Comparison of ENCODE assay signal across 8 mouse cellular contexts in genomic region chr16:33379944-33380881, GRCm38 (mm10). TPM values are rescaled to one million over a fixed set of nuclear protein-coding genes. Genes with fewer than 3 reads are reported as not detected.
DNase-seq lines count a peak whose midpoint lies in the region; ATAC-seq and TF ChIP-seq lines count a peak whose summit lies in the region.
"Not testable (repeated sequence)": the region's sequence is repeated elsewhere in the genome, so short reads cannot be mapped to it uniquely, and the experiment has no call there.

TSS of gene Zfp148 (plus strand) at chr16:33380836.

- peak within 1 kb of the TSS; percentile 74 for H3K4me3 ChIP-seq in C2C12 (ENCODE audit: insufficient read depth, poor library complexity, severe bottlenecking)
- H3K4me3 ChIP-seq in erythroblast, embryonic 14.5 days (replicated peaks), result peak within 1 kb of the TSS; percentile 97
- peak within 1 kb of the TSS; percentile 77 for H3K4me3 ChIP-seq in heart, embryonic 11.5 days (ENCODE audit: low read depth, low read length)
- H3K4me3 ChIP-seq in kidney, embryonic 16.5 days (ENCODE audit: low read length), result peak within 1 kb of the TSS; percentile 97
- H3K4me3 ChIP-seq in liver, embryonic 11.5 days (ENCODE audit: low read depth, low read length), result peak within 1 kb of the TSS; percentile 98
- H3K4me3 ChIP-seq in stomach, embryonic 14.5 days (ENCODE audit: low read depth, low read length), result peak within 1 kb of the TSS; percentile 90

- peaks cover 45% of the 10 kb centered on the region for H3K79me2 ChIP-seq in C2C12 (ENCODE audit: control insufficient read depth, insufficient read depth)

- peak within 1 kb of the TSS; percentile 95 for H3K27ac ChIP-seq in heart, embryonic 11.5 days (ENCODE audit: low read depth, low read length)
- peak within 1 kb of the TSS; percentile 96 for H3K27ac ChIP-seq in kidney, embryonic 16.5 days (ENCODE audit: low read length)
- H3K27ac ChIP-seq in liver, embryonic 11.5 days (ENCODE audit: low read depth, low read length), result peak within 1 kb of the TSS; percentile 87
- peak within 1 kb of the TSS; percentile 92 for H3K27ac ChIP-seq in stomach, embryonic 14.5 days (ENCODE audit: low read length)

- ATAC-seq in heart, embryonic 11.5 days (replicated peaks; ENCODE audit: insufficient number of reproducible peaks, low FRiP score, low TSS enrichment), result peak; percentile 83
- peak; percentile 90 for ATAC-seq in kidney, embryonic 16.5 days (ENCODE audit: low FRiP score, low TSS enrichment)
- peak; percentile 85 for ATAC-seq in liver, embryonic 11.5 days (replicated peaks; ENCODE audit: low FRiP score)
- ATAC-seq in stomach, embryonic 14.5 days (ENCODE audit: insufficient number of reproducible peaks, insufficient read depth, low FRiP score, low read depth), result peak; percentile 91

- not testable (repeated sequence) for H3K36me3 ChIP-seq in C2C12 (ENCODE audit: control insufficient read depth, insufficient read depth); erythroblast, embryonic 14.5 days (ENCODE audit: control insufficient read depth); heart, embryonic 11.5 days (ENCODE audit: control insufficient read depth, insufficient read depth, low read length); kidney, embryonic 16.5 days (ENCODE audit: insufficient read depth, low read length); liver, embryonic 11.5 days (ENCODE audit: control insufficient read depth, insufficient read depth, low read length); stomach, embryonic 14.5 days (ENCODE audit: control insufficient read depth, insufficient read depth, low read length)

- peaks cover 33% of the 10 kb centered on the region for H3K4me1 ChIP-seq in erythroblast, embryonic 14.5 days (ENCODE audit: control insufficient read depth)
- peaks cover 11% of the 10 kb centered on the region; the same call in 1 of the 2 replicates for H3K4me1 ChIP-seq in heart, embryonic 11.5 days (ENCODE audit: control insufficient read depth, insufficient read depth, low read length)
- H3K4me1 ChIP-seq in kidney, embryonic 16.5 days (ENCODE audit: insufficient read depth, low read length), result peaks cover 20% of the 10 kb centered on the region
- not testable (repeated sequence) for H3K4me1 ChIP-seq in liver, embryonic 11.5 days (replicated peaks; ENCODE audit: control insufficient read depth, insufficient read depth, low read length)
- H3K4me1 ChIP-seq in stomach, embryonic 14.5 days (ENCODE audit: control insufficient read depth, insufficient read depth, low read length), result peaks cover 10% of the 10 kb centered on the region; the same call in 1 of the 2 replicates

- H3K4me2 ChIP-seq in heart, embryonic 11.5 days, result peak within 1 kb of the TSS; percentile 94
- H3K4me2 ChIP-seq in kidney, embryonic 16.5 days (replicated peaks; ENCODE audit: low read depth, low read length), result peak within 1 kb of the TSS; percentile 92
- peak within 1 kb of the TSS; percentile 77 for H3K4me2 ChIP-seq in liver, embryonic 11.5 days
- H3K4me2 ChIP-seq in stomach, embryonic 14.5 days (replicated peaks; ENCODE audit: low read depth, low read length), result peak within 1 kb of the TSS; percentile 86

- DNase-seq in brain, embryonic 14.5 days (ENCODE audit: low read depth), result peak; percentile 98
- DNase-seq in liver, embryonic 11.5 days (ENCODE audit: low spot score), result peak; percentile 89
- DNase-seq in naive thymus-derived CD4-positive, alpha-beta T cell, adult 2 months (ENCODE audit: low read depth), result peak; percentile 95

- not testable (repeated sequence) for TF ChIP-seq CTCF in C2C12 (IDR thresholded peaks at IDR 0.05; ENCODE audit: control insufficient read depth, insufficient read depth, insufficient read length)
- peak; percentile 24; the same call in 1 of the 2 replicates for TF ChIP-seq CTCF in brain, embryonic 14.5 days (IDR thresholded peaks at IDR 0.05; ENCODE audit: borderline replicate concordance, extremely low read depth, insufficient read depth, insufficient read length)

- 4% methylated on average over 49 of the region's 50 CpGs for whole genome bisulfite sequencing in heart, embryonic 11.5 days (ENCODE audit: insufficient replicate concordance)
- 3% methylated on average over 37 of the region's 50 CpGs for WGBS in kidney, embryonic 16.5 days
- WGBS in liver, embryonic 11.5 days, result 2% methylated on average over 50 of the region's 50 CpGs
- WGBS in stomach, embryonic 14.5 days, result 2% methylated on average over 47 of the region's 50 CpGs

- peak within 1 kb of the TSS; percentile 88 for H3ac ChIP-seq in C2C12 (ENCODE audit: control insufficient read depth, insufficient read length, low read depth)

- H3K27me3 ChIP-seq in C2C12 (ENCODE audit: control insufficient read depth, insufficient read depth, insufficient read length); erythroblast, embryonic 14.5 days (ENCODE audit: control insufficient read depth); heart, embryonic 11.5 days (ENCODE audit: control insufficient read depth, insufficient read depth, low read length); kidney, embryonic 16.5 days (ENCODE audit: insufficient read depth, low read length); liver, embryonic 11.5 days (replicated peaks; ENCODE audit: control insufficient read depth, insufficient read depth, low read length); stomach, embryonic 14.5 days (ENCODE audit: control insufficient read depth, insufficient read depth, low read length): not testable (repeated sequence)

- H3K9ac ChIP-seq in heart, embryonic 11.5 days (ENCODE audit: low read depth, low read length), result peak within 1 kb of the TSS; percentile 95
- peak within 1 kb of the TSS; percentile 99 for H3K9ac ChIP-seq in kidney, embryonic 16.5 days (replicated peaks; ENCODE audit: low read length)
- peak within 1 kb of the TSS; percentile 97 for H3K9ac ChIP-seq in liver, embryonic 11.5 days (ENCODE audit: low read depth, low read length)
- H3K9ac ChIP-seq in stomach, embryonic 14.5 days (replicated peaks; ENCODE audit: low read depth, low read length), result peak within 1 kb of the TSS; percentile 94

- not testable (repeated sequence) for H3K9me3 ChIP-seq in erythroblast, embryonic 14.5 days (ENCODE audit: control insufficient read depth, low read length); heart, embryonic 11.5 days (replicated peaks; ENCODE audit: control insufficient read depth, low read length); kidney, embryonic 16.5 days (ENCODE audit: low read length); liver, embryonic 11.5 days (ENCODE audit: control insufficient read depth, low read length); stomach, embryonic 14.5 days (ENCODE audit: control insufficient read depth, low read depth, low read length)

- peak; percentile 65; the same call in 1 of the 2 replicates for TF ChIP-seq POLR2A in brain, embryonic 14.5 days (IDR thresholded peaks at IDR 0.05; ENCODE audit: borderline replicate concordance, extremely low read depth, insufficient read depth, insufficient read length, poor library complexity, severe bottlenecking)

- H3K79me3 ChIP-seq in C2C12 (ENCODE audit: low read depth), result peaks cover 40% of the 10 kb centered on the region

TF ChIP-seq in C2C12, 6 proteins besides CTCF, POLR2A, EP300 and RAD21:
- peak; percentile 86 for TF ChIP-seq MAX (IDR thresholded peaks at IDR 0.05)
TF ChIP-seq in C2C12: peak in this region for 1; not testable (repeated sequence) for 5.

RNA-seq across cellular contexts. Expression of gene Zfp148, which starts in this region (rescaled TPM):
- 6.5 TPM for polyA plus RNA-seq in C2C12 (2012; fragmentation: generic; extraction: Trizol)
- 23.7 and 30.8 TPM in 2 replicates for polyA plus RNA-seq in brain, embryonic 14.5 days (2012; rRNA removed)
- polyA plus RNA-seq in erythroblast, embryonic 14.5 days (2012), result 0.05 and 0.12 TPM in 2 replicates
- polyA plus RNA-seq in heart, embryonic 11.5 days (2014; fragmentation: Nextera tagmentation; extraction: Ambion mirVana), result 37.8 and 39.2 TPM in 2 replicates
- polyA plus RNA-seq in kidney, embryonic 16.5 days (2015; fragmentation: Nextera tagmentation; extraction: Ambion mirVana), result 59.0 and 60.1 TPM in 2 replicates
- polyA plus RNA-seq in liver, embryonic 11.5 days (2014; fragmentation: Nextera tagmentation; extraction: Ambion mirVana), result 27.5 and 32.1 TPM in 2 replicates
- polyA plus RNA-seq in stomach, embryonic 14.5 days (2014; fragmentation: Nextera tagmentation; extraction: Ambion mirVana), result 55.1 and 60.2 TPM in 2 replicates

Comparison
In these comparisons a context has a peak if more than half of its experiments do, and no peak if none do; other contexts are left out.
1. Peak in every context shown above with its lines: DNase-seq, ATAC-seq, H3K4me3 ChIP-seq and H3K27ac ChIP-seq.